Mouse (Mus musculus): Measurements from ENCODE around the gene Csmd2. TPM values are rescaled to one million over a fixed set of nuclear protein-coding genes. Genes with fewer than 3 reads are reported as not detected.

Gene Csmd2
- polyA plus RNA-seq, 1 experiment from 2014 or later = 11.2 TPM

- Histone ChIP-seq H3K4me2 (ENCODE audit: low read length) (no peak overlapping the region), H3K9ac (ENCODE audit: low read depth, low read length) (no peak overlapping the region), H3K27ac (ENCODE audit: low read depth, low read length) (0 out of 2 replicates have a peak overlapping the region, but pooled peaks have one; percentile 3), H3K4me1 (ENCODE audit: control insufficient read depth, insufficient read depth, low read depth, low read length) (peaks cover 22% of the 10 kb centered on the region), H3K36me3 (ENCODE audit: control insufficient read depth, insufficient read depth, low read length) (no peaks in the 10 kb centered on the region), H3K27me3 (replicated peaks; ENCODE audit: control insufficient read depth, insufficient read depth, low read length) (no peaks in the 10 kb centered on the region), H3K9me3 (ENCODE audit: control insufficient read depth, low read length) (no peaks in the 10 kb centered on the region), H3K4me3 (ENCODE audit: low read length) (no peak overlapping the region)
- WGBS = 87% methylated on average over 3 of the region's 3 CpGs
- no peak for ATAC-seq
Measured at GRCm38 (mm10) chr4:128084466-128084865, 96.8 kb downstream of the Csmd2 start.

DNA sequence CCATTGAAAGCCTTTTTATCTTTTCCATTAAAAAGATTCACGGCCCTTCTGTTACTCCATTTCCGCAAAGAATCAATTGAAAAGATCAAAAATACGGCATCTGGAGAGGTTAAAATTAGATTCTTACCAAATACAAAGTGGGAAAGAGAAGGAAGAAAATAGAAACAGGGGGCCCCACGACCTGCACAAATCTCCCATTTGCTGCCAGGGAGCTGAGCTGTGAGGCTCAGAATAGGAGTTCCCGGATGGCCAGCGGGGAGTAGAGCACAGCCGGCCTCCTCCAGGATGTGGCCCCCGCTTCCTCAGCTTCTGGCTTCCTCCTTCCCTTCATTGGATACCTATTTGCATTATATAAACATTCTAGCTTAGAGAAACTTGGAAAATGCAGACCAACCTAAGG is 97.4 kb downstream of the Csmd2 start:
- no peak overlapping the region for H3K27ac ChIP-seq (ENCODE audit: low read depth, low read length)

DNA sequence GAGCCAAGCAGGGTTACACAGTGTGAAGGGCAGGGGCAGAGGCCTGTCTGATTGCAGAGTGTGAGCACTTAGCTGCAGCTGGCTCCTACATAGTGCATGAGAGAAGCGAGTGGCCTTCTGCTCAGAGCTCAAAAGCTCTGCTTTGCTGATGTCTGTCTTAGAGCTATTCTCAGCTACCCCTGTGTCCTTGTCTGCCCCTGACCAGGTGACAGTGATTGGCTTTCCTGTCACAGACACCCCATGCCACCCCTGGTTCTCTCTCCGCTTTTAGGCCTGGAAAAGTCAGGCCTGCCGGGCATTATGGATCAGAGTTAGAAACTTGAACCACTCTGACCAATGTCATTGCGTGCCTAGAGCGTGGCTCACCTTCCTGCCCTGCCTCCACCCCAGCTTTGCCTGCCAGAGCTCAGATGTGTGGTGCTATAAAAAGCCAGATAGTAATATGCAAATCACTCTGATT is 99.5 kb downstream of the Csmd2 start:
- Histone ChIP-seq H3K36me3 (ENCODE audit: control insufficient read depth, insufficient read depth, low read length) (no peaks in the 10 kb centered on the region), H3K4me2 (ENCODE audit: low read length) (no peak overlapping the region), H3K9me3 (ENCODE audit: control insufficient read depth, low read length) (no peaks in the 10 kb centered on the region), H3K4me3 (ENCODE audit: low read length) (no peak overlapping the region), H3K4me1 (ENCODE audit: control insufficient read depth, insufficient read depth, low read depth, low read length) (peaks cover 23% of the 10 kb centered on the region), H3K27ac (ENCODE audit: low read depth, low read length) (peak overlapping the region; percentile 21; the same call in 1 of the 2 replicates), H3K9ac (ENCODE audit: low read depth, low read length) (no peak overlapping the region), H3K27me3 (replicated peaks; ENCODE audit: control insufficient read depth, insufficient read depth, low read length) (no peaks in the 10 kb centered on the region)
- ATAC-seq = no peak
- 70% methylated on average over 5 of the region's 5 CpGs for WGBS

More for the DNA sequence above, 97.4 kb downstream of the Csmd2 start:
- 76% methylated on average over 8 of the region's 8 CpGs for WGBS
- no peak overlapping the region for H3K4me2 ChIP-seq (ENCODE audit: low read length)
- H3K27me3 ChIP-seq (replicated peaks; ENCODE audit: control insufficient read depth, insufficient read depth, low read length) = no peaks in the 10 kb centered on the region
- H3K9me3 ChIP-seq (ENCODE audit: control insufficient read depth, low read length) = no peaks in the 10 kb centered on the region
- no peak for ATAC-seq
- H3K9ac ChIP-seq (ENCODE audit: low read depth, low read length) = no peak overlapping the region
- no peak overlapping the region for H3K4me3 ChIP-seq (ENCODE audit: low read length)
- H3K36me3 ChIP-seq (ENCODE audit: control insufficient read depth, insufficient read depth, low read length) = no peaks in the 10 kb centered on the region
- H3K4me1 ChIP-seq (ENCODE audit: control insufficient read depth, insufficient read depth, low read depth, low read length) = peaks cover 23% of the 10 kb centered on the region

DNA sequence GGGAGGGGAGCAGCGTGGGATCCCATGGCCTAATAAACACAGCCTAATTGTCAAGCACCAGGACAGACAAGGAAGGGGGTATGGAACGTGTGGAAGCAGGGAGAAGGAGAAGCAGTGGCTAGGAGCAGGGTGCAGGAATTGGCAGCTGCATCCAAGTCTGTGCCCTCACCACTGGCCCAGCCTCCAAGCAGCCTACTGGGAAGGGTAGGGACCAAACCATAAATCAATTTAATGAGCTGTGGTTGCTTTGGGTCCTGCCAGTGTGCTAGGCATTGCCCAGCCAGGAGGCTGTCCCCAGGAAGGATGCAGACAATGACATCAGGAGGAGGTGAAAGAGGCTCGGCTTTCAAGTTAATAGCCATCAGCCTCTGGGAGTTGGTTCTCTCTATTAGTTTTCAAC is 100.0 kb downstream of the Csmd2 start:
- ATAC-seq = peak; percentile 81
- peaks cover 23% of the 10 kb centered on the region for H3K4me1 ChIP-seq (ENCODE audit: control insufficient read depth, insufficient read depth, low read depth, low read length)
- 18% methylated on average over 3 of the region's 3 CpGs for WGBS
- no peaks in the 10 kb centered on the region for H3K9me3 ChIP-seq (ENCODE audit: control insufficient read depth, low read length)
- peak overlapping the region; percentile 21; the same call in 1 of the 2 replicates for H3K27ac ChIP-seq (ENCODE audit: low read depth, low read length)
- H3K36me3 ChIP-seq (ENCODE audit: control insufficient read depth, insufficient read depth, low read length) = no peaks in the 10 kb centered on the region
- no peak overlapping the region for H3K4me2 ChIP-seq (ENCODE audit: low read length)
- H3K9ac ChIP-seq (ENCODE audit: low read depth, low read length) = no peak overlapping the region
- no peaks in the 10 kb centered on the region for H3K27me3 ChIP-seq (replicated peaks; ENCODE audit: control insufficient read depth, insufficient read depth, low read length)
- no peak overlapping the region for H3K4me3 ChIP-seq (ENCODE audit: low read length)

DNA sequence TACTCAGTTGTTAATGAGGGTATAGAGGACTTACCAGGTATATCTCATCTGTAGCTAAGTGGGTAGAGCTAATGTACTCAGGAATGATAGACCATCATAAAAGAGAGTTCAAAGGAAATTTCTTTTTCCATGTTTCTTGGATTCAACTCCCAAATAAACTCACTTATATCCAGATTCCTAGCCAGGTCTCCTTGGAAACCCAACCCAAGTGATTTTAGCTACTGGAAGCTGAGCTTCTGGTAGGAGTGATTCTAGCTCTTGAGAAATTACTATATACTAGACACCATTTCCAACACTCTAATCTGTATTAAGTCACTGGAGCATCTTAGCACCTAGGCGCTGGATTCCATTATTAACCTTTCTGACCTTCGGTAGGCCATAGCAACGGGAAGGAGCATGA is 100.6 kb downstream of the Csmd2 start:
- Histone ChIP-seq H3K4me3 (ENCODE audit: low read length) (no peak overlapping the region), H3K4me1 (ENCODE audit: control insufficient read depth, insufficient read depth, low read depth, low read length) (peaks cover 23% of the 10 kb centered on the region), H3K27ac (ENCODE audit: low read depth, low read length) (no peak overlapping the region), H3K27me3 (replicated peaks; ENCODE audit: control insufficient read depth, insufficient read depth, low read length) (no peaks in the 10 kb centered on the region), H3K9ac (ENCODE audit: low read depth, low read length) (no peak overlapping the region), H3K36me3 (ENCODE audit: control insufficient read depth, insufficient read depth, low read length) (no peaks in the 10 kb centered on the region), H3K9me3 (ENCODE audit: control insufficient read depth, low read length) (no peaks in the 10 kb centered on the region), H3K4me2 (ENCODE audit: low read length) (no peak overlapping the region)
- 67% methylated on average over 3 of the region's 3 CpGs for WGBS
- ATAC-seq = no peak

DNA sequence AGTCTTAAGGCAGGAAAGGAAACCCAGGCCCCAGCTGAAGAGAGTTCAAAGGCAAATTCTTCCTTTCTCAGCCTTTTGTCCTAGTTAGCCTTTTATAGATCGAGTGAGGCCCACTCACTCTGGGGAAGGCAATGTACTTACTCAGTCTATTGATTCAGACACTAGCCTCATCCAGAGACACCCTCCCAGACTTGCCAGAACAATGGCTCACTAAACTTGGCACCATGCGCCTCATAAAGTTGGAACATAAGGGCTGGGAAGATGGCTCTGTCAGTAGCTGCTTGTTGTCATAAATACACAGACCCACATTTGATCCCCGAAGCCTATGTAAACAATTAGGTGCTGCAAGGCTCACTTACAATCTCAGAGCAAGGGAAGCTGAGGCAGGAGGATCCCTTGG is 104.3 kb downstream of the Csmd2 start:
- Histone ChIP-seq H3K4me3 (ENCODE audit: low read length) (no peak overlapping the region), H3K36me3 (ENCODE audit: control insufficient read depth, insufficient read depth, low read length) (no peaks in the 10 kb centered on the region), H3K4me1 (ENCODE audit: control insufficient read depth, insufficient read depth, low read depth, low read length) (peaks cover 23% of the 10 kb centered on the region), H3K27ac (ENCODE audit: low read depth, low read length) (no peak overlapping the region), H3K4me2 (ENCODE audit: low read length) (no peak overlapping the region), H3K9ac (ENCODE audit: low read depth, low read length) (no peak overlapping the region), H3K27me3 (replicated peaks; ENCODE audit: control insufficient read depth, insufficient read depth, low read length) (no peaks in the 10 kb centered on the region), H3K9me3 (ENCODE audit: control insufficient read depth, low read length) (no peaks in the 10 kb centered on the region)
- ATAC-seq = no peak
- WGBS = 76% methylated on average over 3 of the region's 3 CpGs

DNA sequence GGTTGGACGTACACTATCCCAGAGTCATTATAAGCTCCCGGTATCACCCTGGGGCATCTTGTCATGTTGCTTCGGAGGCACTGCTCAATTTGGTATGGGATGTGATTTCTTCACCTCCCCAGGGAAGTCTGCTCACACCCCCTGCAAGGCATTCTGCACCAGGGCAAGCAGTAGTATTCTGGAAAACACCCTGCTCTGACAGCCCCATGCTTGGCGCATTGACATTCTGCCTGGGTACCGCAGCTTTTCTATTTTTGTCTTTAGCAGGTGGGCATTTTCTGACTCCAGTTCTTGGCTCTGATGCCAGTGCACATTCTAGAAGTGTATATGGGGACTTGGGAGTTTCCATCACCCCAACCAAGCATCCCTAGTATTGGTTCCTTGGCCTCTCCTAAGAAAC is 111.9 kb downstream of the Csmd2 start:
- peaks cover 3% of the 10 kb centered on the region; the same call in 1 of the 2 replicates for H3K36me3 ChIP-seq (ENCODE audit: control insufficient read depth, insufficient read depth, low read length)
- H3K27ac ChIP-seq (ENCODE audit: low read depth, low read length) = no peak overlapping the region
- peaks cover 12% of the 10 kb centered on the region for H3K4me1 ChIP-seq (ENCODE audit: control insufficient read depth, insufficient read depth, low read depth, low read length)
- H3K9ac ChIP-seq (ENCODE audit: low read depth, low read length) = no peak overlapping the region
- no peak for ATAC-seq
- H3K4me3 ChIP-seq (ENCODE audit: low read length) = no peak overlapping the region
- no peaks in the 10 kb centered on the region for H3K9me3 ChIP-seq (ENCODE audit: control insufficient read depth, low read length)
- no peaks in the 10 kb centered on the region for H3K27me3 ChIP-seq (replicated peaks; ENCODE audit: control insufficient read depth, insufficient read depth, low read length)
- no peak overlapping the region for H3K4me2 ChIP-seq (ENCODE audit: low read length)
- 61% methylated on average over 5 of the region's 5 CpGs for WGBS

DNA sequence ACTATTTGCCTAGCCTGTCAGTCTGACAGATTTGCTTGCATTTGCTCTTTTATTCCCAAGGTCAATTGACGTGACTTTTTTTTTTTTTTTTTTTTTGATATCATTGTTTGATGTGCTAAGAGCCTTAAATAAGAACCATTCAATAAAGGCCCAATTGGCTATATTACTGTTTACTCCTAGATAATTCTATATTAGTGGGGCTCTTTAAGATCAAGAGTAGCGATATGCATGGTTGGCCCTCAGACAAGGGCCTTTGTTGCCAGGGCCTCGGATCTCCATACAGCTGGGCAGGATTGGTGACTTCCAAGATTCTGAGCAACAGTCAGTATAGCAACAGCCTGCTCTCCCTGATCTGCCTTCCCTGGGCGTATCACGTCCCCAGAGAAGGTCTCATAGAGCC is 112.9 kb downstream of the Csmd2 start:
- H3K27ac ChIP-seq (ENCODE audit: low read depth, low read length) = no peak overlapping the region
- peaks cover 3% of the 10 kb centered on the region; the same call in 1 of the 2 replicates for H3K36me3 ChIP-seq (ENCODE audit: control insufficient read depth, insufficient read depth, low read length)
- 44% methylated on average over 5 of the region's 5 CpGs for WGBS
- H3K27me3 ChIP-seq (replicated peaks; ENCODE audit: control insufficient read depth, insufficient read depth, low read length) = no peaks in the 10 kb centered on the region
- no peak overlapping the region for H3K9ac ChIP-seq (ENCODE audit: low read depth, low read length)
- H3K4me3 ChIP-seq (ENCODE audit: low read length) = no peak overlapping the region
- peaks cover 12% of the 10 kb centered on the region for H3K4me1 ChIP-seq (ENCODE audit: control insufficient read depth, insufficient read depth, low read depth, low read length)
- no peak for ATAC-seq
- H3K4me2 ChIP-seq (ENCODE audit: low read length) = no peak overlapping the region
- H3K9me3 ChIP-seq (ENCODE audit: control insufficient read depth, low read length) = no peaks in the 10 kb centered on the region

- no peak overlapping the region for H3K27ac ChIP-seq (ENCODE audit: low read depth, low read length)
- no peaks in the 10 kb centered on the region for H3K27me3 ChIP-seq (replicated peaks; ENCODE audit: control insufficient read depth, insufficient read depth, low read length)
- 0 out of 2 replicates have a peak, but pooled peaks cover 2% of the 10 kb centered on the region for H3K36me3 ChIP-seq (ENCODE audit: control insufficient read depth, insufficient read depth, low read length)
- H3K9ac ChIP-seq (ENCODE audit: low read depth, low read length) = no peak overlapping the region
- no peaks in the 10 kb centered on the region for H3K4me1 ChIP-seq (ENCODE audit: control insufficient read depth, insufficient read depth, low read depth, low read length)
- H3K4me3 ChIP-seq (ENCODE audit: low read length) = no peak overlapping the region
- no peaks in the 10 kb centered on the region for H3K9me3 ChIP-seq (ENCODE audit: control insufficient read depth, low read length)
- no peak overlapping the region for H3K4me2 ChIP-seq (ENCODE audit: low read length)
- 71% methylated on average over 7 of the region's 7 CpGs for WGBS
- 0 out of 2 replicates have a peak, but pooled peaks have one; percentile 37 for ATAC-seq
Measured at GRCm38 (mm10) chr4:128116331-128116730, 128.7 kb downstream of the Csmd2 start.

DNA sequence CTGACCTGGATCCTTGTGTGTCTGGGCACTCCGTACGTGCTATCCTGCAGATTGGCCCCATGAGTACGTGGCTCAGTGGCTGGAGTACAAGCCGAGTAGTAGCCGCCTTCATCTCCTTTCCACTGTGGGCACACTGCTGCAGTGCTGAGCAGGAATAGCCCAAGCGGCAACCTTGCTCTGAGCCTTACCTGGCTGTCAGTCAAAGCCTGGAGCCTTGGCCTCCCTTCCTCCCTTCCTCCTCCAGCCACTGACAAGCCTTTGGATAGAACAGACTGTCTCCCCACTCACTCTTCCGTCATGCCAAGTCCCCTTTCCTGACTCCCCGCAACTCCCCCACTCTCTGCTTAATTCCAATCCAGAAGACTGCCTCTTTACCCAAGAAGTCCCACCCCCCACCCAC is 135.6 kb downstream of the Csmd2 start:
- H3K4me2 ChIP-seq (ENCODE audit: low read length) = no peak overlapping the region
- H3K36me3 ChIP-seq (ENCODE audit: control insufficient read depth, insufficient read depth, low read length) = no peaks in the 10 kb centered on the region
- H3K9ac ChIP-seq (ENCODE audit: low read depth, low read length) = no peak overlapping the region
- H3K4me1 ChIP-seq (ENCODE audit: control insufficient read depth, insufficient read depth, low read depth, low read length) = no peaks in the 10 kb centered on the region
- no peak overlapping the region for H3K27ac ChIP-seq (ENCODE audit: low read depth, low read length)
- H3K27me3 ChIP-seq (replicated peaks; ENCODE audit: control insufficient read depth, insufficient read depth, low read length) = no peaks in the 10 kb centered on the region
- 0 out of 2 replicates have a peak, but pooled peaks have one; percentile 11 for ATAC-seq
- 76% methylated on average over 8 of the region's 8 CpGs for WGBS
- H3K4me3 ChIP-seq (ENCODE audit: low read length) = no peak overlapping the region
- no peaks in the 10 kb centered on the region for H3K9me3 ChIP-seq (ENCODE audit: control insufficient read depth, low read length)
